Mouse (Mus musculus) stomach, postnatal 0 days (tissue): ENCODE results near the gene Col23a1. TPM values are rescaled to one million over a fixed set of nuclear protein-coding genes. Genes with fewer than 3 reads are reported as not detected.
"Not testable (repeated sequence)": the region's sequence is repeated elsewhere in the genome, so short reads cannot be mapped to it uniquely, and the experiment has no call there.

ENCODE experiments used
- ATAC-seq: fragments of 200-750 bp; cut with Nextera tagmentation; 2 replicates; pipeline ENCODE4 v1.8.0; 2017; ENCODE audit not compliant: low FRiP score, low TSS enrichment
- DNase-seq: peaks from one replicate; pipeline ENCODE4 v3.0.0-alpha.2; 2016; ENCODE audit warnings: low spot score
- H3K27ac ChIP-seq: fragments of 300-500 bp; sonication (generic); replicated peaks from 2 replicates; pipeline ENCODE4 v1.5.1; 2014; ENCODE audit warnings: mild to moderate bottlenecking, control low read depth
- H3K27me3 ChIP-seq: fragments of 300-500 bp; sonication (generic); 2 replicates; pipeline ENCODE4 v1.6.1; 2014; ENCODE audit warnings: low read length; ENCODE audit not compliant: control insufficient read depth, insufficient read depth
- H3K36me3 ChIP-seq: fragments of 300-500 bp; sonication (generic); 2 replicates; pipeline ENCODE4 v1.6.1; 2014; ENCODE audit warnings: low read length, mixed read lengths; ENCODE audit not compliant: control insufficient read depth, insufficient read depth
- H3K4me1 ChIP-seq: fragments of 300-500 bp; sonication (generic); replicated peaks from 2 replicates; pipeline ENCODE4 v1.6.1; 2014; ENCODE audit warnings: antibody characterized with exemption; ENCODE audit not compliant: control insufficient read depth, insufficient read depth
- H3K4me2 ChIP-seq: fragments of 300-500 bp; sonication (generic); replicated peaks from 2 replicates; pipeline ENCODE4 v1.6.1; 2014; ENCODE audit warnings: low read depth, mild to moderate bottlenecking, control low read depth, moderate library complexity
- H3K4me3 ChIP-seq: fragments of 300-500 bp; sonication (generic); 2 replicates; pipeline ENCODE4 v1.5.1; 2014; ENCODE audit warnings: low read depth, low read length, control low read depth
- H3K9ac ChIP-seq: fragments of 300-500 bp; sonication (generic); 2 replicates; pipeline ENCODE4 v1.6.1; 2014; ENCODE audit warnings: mild to moderate bottlenecking, low read length, control low read depth, mixed read lengths
- H3K9me3 ChIP-seq: fragments of 300-500 bp; sonication (generic); 2 replicates; pipeline ENCODE4 v1.6.1; 2016; ENCODE audit warnings: low read length; ENCODE audit not compliant: control insufficient read depth
- CTCF ChIP-seq: IDR thresholded peaks from 2 replicates; pipeline ENCODE4 v1.5.1; 2016; ENCODE audit warnings: antibody characterized with exemption, low read depth, mild to moderate bottlenecking, moderate library complexity
- EP300 ChIP-seq: optimal IDR thresholded peaks from 2 replicates; pipeline ENCODE3; 2016; ENCODE audit warnings: antibody characterized with exemption
- WGBS: fragments of 180-500 bp; shearing (Covaris S2); extraction: QIAGEN DNeasy Blood & Tissue Kit; methylation state at CpG from one replicate; pipeline ENCODE4 v1.1.7; 2014; 5-methylcytosine and 5-hydroxymethylcytosine counted together
- polyA plus RNA-seq: library from polyadenylated mRNA; unstranded; fragments of >200 nt; fragmentation: Nextera tagmentation; extraction: Ambion mirVana; gene quantifications from 2 replicates; pipeline ENCODE4 v1.2.1, GENCODE M21; 2015

The Col23a1 gene
- polyA plus RNA-seq, 1 experiment from 2014 or later, result 2.5 TPM

DNA sequence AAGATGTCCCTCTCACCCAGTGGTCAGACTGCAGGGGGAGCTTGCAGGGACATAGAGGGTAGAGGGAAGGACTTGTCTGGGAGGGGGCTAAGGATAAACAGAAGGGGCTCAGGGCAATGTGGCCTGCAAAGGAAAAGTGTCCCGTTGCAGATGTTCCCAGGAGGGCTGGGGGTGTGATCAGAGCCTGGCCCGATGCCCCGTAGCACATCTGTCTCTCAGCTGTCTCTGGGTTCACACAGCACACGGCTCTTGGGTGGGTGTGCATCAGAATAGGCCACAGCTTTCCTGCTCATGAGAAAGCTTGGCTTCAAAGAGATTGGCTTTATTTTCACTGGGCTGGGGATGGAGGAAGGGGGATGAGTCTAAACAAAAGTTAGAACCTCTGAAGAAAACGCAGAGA lies 62.1 kb downstream of the Col23a1 start:
- Histone ChIP-seq H3K4me3 (no peak overlapping the region), H3K4me2 (no peak overlapping the region), H3K27ac (no peak overlapping the region), H3K36me3 (no peaks in the 10 kb centered on the region), H3K9ac (no peak overlapping the region), H3K27me3 (no peaks in the 10 kb centered on the region), H3K9me3 (no peaks in the 10 kb centered on the region), H3K4me1 (no peaks in the 10 kb centered on the region)
- ATAC-seq (no peak), DNase-seq (no peak)
- 46% methylated on average over 5 of the region's 5 CpGs for WGBS
- TF ChIP-seq CTCF (no peak), EP300 (no peak)

DNA sequence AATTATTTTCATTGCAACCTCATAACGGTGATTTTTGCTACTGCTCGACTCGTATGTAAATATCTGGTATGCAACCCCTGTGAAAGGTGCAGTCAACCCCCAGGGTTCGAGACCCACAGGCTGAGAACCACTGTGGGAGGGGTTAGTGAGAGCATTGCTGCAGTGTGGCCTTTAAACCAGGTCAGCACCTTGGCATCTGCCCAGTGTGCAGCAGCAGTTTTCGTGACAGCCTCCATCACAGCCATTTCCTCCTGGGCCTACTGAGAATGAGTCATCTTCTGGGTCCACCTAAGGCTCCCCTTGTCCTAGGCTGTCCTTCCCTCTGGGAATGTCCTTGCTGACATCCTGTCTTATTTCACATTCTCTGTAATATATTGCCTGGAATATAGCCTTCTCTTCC lies 64.0 kb downstream of the Col23a1 start:
- Histone ChIP-seq H3K4me3 (no peak overlapping the region), H3K4me1 (no peaks in the 10 kb centered on the region), H3K9me3 (no peaks in the 10 kb centered on the region), H3K9ac (no peak overlapping the region), H3K36me3 (no peaks in the 10 kb centered on the region), H3K4me2 (no peak overlapping the region), H3K27ac (no peak overlapping the region), H3K27me3 (no peaks in the 10 kb centered on the region)
- WGBS, result 79% methylated on average over 5 of the region's 5 CpGs
- DNase-seq, result no peak
- no peak for ATAC-seq
- no peak for TF ChIP-seq CTCF
- no peak for TF ChIP-seq EP300

DNA sequence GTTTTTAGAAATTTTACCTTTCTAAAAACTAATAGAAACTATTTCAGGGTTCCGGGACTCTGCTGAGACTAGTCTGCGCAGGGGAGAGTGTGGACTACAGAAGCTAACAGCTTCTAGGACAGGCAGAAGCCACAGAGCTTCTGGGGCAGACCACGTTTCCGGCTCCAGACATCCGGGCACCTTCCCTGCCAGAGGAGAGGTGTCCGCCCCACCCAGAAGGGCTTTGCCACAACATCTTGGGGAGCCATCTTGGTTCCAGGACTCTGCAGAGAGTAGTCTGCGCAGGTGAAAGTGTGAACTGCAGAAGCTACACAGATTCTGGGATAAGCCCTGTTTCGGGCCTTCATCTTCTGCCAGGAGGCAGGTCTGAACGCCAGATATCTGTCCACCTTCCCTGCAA lies 69.3 kb downstream of the Col23a1 start:
- not testable (repeated sequence) for H3K27ac ChIP-seq, H3K4me3 ChIP-seq
- WGBS, result 94% methylated on average over 9 of the region's 9 CpGs

DNA sequence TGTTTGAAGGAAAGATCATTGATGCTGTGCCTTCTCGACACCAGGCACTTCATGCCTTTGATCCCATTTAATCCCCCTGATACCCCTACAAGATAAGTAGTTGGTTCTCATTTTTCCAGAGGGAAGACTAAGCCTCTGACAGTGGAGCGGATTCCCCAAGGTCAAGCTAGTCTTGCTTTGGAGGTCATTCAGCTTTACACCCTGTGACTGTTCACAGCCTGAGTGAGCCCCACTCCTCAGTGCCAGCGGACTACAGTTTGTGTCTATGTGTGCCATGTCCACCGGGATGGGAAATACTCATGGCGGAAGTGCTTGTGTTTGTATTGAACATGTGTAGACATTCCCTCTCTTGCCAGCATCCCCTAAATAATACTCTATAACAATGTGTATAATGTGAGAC lies 74.6 kb downstream of the Col23a1 start:
- ATAC-seq (no peak), DNase-seq (no peak)
- Histone ChIP-seq H3K9ac (no peak overlapping the region), H3K9me3 (no peaks in the 10 kb centered on the region), H3K36me3 (no peaks in the 10 kb centered on the region), H3K4me1 (no peaks in the 10 kb centered on the region), H3K4me2 (no peak overlapping the region), H3K27ac (no peak overlapping the region), H3K27me3 (no peaks in the 10 kb centered on the region), H3K4me3 (no peak overlapping the region)
- TF ChIP-seq CTCF (no peak), EP300 (no peak)
- WGBS, result 66% methylated on average over 5 of the region's 5 CpGs

More for the DNA sequence above, 69.3 kb downstream of the Col23a1 start:
- not testable (repeated sequence) for DNase-seq, H3K4me1 ChIP-seq, H3K9me3 ChIP-seq, H3K9ac ChIP-seq, H3K36me3 ChIP-seq, H3K4me2 ChIP-seq, H3K27me3 ChIP-seq, ATAC-seq

DNA sequence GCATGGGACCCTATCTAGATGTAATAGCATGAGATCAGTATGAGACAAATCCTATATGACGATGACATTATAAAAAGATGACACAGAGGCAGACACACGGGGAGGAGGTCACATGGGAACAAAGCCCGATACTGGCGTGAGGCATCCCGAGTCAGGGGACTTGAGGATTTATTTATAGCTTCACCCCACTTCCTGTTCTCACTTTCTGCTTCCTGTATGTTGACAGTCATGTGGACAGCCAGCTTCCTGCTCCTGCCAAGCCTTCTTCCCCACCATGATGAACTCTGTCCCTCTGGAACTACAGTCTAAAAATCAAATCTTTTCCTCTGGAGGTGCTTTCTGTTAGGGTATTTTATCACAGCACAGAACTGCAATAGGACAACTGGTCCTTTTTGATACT lies 77.6 kb downstream of the Col23a1 start:
- H3K27ac ChIP-seq, result no peak overlapping the region
- no peak for ATAC-seq
- 59% methylated on average over 5 of the region's 5 CpGs for WGBS

DNA sequence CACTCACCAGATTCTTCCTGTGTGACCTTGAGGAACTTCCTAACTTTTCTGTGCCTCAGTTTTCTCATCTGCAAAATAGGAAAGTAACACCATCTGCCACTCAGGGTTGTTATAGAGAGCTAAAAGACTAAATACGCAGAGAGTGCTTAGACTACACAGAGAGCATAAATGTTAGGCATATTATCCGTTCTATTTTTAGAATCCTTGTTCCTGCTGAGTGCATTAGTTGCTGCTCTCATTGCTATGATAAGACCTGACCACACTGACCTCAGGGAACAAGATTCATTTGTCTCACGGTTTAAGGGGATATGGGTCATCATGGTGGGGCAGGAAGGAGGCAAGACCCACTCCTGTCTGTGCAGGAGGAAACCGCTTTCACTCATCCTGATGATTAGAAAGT lies 80.6 kb downstream of the Col23a1 start:
- H3K9ac ChIP-seq, result no peak overlapping the region
- no peak for TF ChIP-seq EP300
- no peak for TF ChIP-seq CTCF
- no peaks in the 10 kb centered on the region for H3K36me3 ChIP-seq
- H3K4me1 ChIP-seq, result no peaks in the 10 kb centered on the region
- ATAC-seq, result no peak
- H3K27me3 ChIP-seq, result no peaks in the 10 kb centered on the region
- H3K27ac ChIP-seq, result no peak overlapping the region
- no peak for DNase-seq
- H3K4me2 ChIP-seq, result no peak overlapping the region
- no peak overlapping the region for H3K4me3 ChIP-seq
- no peaks in the 10 kb centered on the region for H3K9me3 ChIP-seq
- WGBS, result 55% methylated on average over 4 of the region's 4 CpGs

More for the DNA sequence above, 77.6 kb downstream of the Col23a1 start:
- DNase-seq, result no peak
- Histone ChIP-seq H3K9me3 (no peaks in the 10 kb centered on the region), H3K4me3 (no peak overlapping the region), H3K4me2 (no peak overlapping the region), H3K27me3 (no peaks in the 10 kb centered on the region), H3K36me3 (no peaks in the 10 kb centered on the region), H3K9ac (no peak overlapping the region), H3K4me1 (no peaks in the 10 kb centered on the region)
- no peak for TF ChIP-seq CTCF
- TF ChIP-seq EP300, result no peak
